Mouse (Mus musculus) bone marrow macrophage, adult 2 months (primary cell): ENCODE results near the gene Bspry. TPM values are rescaled to one million over a fixed set of nuclear protein-coding genes. Genes with fewer than 3 reads are reported as not detected.

Source experiments
- H3K27ac ChIP-seq: 2 replicates; pipeline ENCODE4 v1.5.1; 2012; ENCODE audit warnings: low read depth, low read length; ENCODE audit not compliant: insufficient read depth
- H3K4me1 ChIP-seq: 2 replicates; pipeline ENCODE4 v1.6.1; 2012; ENCODE audit warnings: low read length; ENCODE audit not compliant: control insufficient read depth, insufficient read depth
- H3K4me3 ChIP-seq: 2 replicates; pipeline ENCODE4 v1.5.1; 2012; ENCODE audit warnings: mild to moderate bottlenecking, low read length, moderate library complexity; ENCODE audit not compliant: insufficient read depth
- CTCF ChIP-seq: IDR thresholded peaks from 2 replicates; pipeline ENCODE4 v1.5.1; 2012; ENCODE audit warnings: low read depth, mild to moderate bottlenecking, low read length, moderate library complexity
- POLR2A ChIP-seq: IDR thresholded peaks from 2 replicates; pipeline ENCODE4 v1.6.1; 2012; ENCODE audit warnings: mild to moderate bottlenecking, low read depth, low read length, borderline replicate concordance
- polyA plus RNA-seq: library from polyadenylated mRNA; stranded (reverse); fragments of >200 nt; gene quantifications from 2 replicates; pipeline ENCODE4 v1.2.4, GENCODE M21; 2012; ENCODE audit not compliant: missing spikeins, insufficient read depth, insufficient read length

Gene Bspry
- polyA plus RNA-seq, result 0.55 TPM in 1 of 2 replicates, not detected in the other

DNA sequence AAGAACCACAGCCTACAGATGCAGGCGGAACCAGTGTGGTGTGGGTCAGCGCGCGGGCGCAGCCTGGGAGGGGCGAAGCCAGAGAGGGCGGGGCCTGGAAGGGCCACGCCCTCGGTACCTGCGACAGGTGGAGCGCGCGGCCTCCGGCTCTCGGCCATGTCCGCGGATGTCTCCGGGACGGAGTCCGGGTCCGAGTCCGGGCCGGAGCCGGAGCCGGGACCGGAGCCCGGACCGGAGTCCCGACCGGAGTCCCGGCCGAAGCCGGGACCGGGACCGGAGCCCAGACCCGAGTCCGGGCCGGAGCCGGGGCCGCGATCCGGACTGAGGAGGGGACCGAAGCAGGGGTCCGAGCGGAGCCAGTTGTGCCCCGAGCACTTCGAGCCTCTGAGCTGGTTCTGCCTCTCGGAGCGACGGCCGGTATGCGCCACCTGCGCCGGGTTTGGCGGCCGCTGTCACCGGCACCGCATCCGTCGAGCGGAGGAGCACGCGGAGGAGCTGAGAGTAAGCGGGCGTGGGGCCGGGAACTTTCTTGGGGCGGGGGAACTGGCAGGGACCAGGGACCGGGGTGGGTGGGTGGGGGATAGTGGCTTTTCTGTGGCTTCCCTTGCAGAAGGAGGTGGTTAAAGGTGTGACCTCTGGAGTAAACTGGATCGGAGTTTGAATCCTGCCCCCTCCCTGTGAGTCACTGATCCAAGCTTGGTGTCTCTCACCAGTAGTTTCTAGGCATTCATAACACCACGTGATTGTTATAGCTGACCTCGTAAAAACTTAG lies at the start of gene Bspry:
Gene Bspry, plus strand, starts transcription at position 117 of the 772 bp plus-strand sequence.
- H3K4me3 ChIP-seq, result peak within 1 kb of the TSS; percentile 47
- H3K27ac ChIP-seq, result no peak within 1 kb of the TSS
- H3K4me1 ChIP-seq, result peaks cover 21% of the 10 kb centered on the region
- no peak for TF ChIP-seq POLR2A
- no peak for TF ChIP-seq CTCF

DNA sequence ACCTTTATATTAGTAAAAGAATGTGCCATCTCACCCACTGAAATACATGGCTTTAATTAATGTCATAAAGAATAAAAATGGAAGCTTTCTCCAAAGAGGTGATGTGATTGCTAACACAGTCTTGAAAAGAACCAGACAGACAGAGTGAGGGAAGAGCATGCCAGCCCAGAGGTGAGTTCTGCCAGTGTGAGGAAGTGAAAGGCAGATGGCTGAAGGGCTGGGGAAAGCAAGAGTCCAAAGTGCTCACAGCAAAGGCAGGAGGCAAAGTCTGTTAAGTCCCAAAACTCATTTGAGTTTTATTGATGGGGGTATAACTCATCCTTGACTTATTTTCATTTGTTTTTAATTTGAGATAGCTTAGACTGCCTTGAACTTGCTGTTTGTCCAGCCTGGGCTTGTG lies 49.2 kb upstream of the Bspry start:
- Histone ChIP-seq H3K4me1 (peaks cover 13% of the 10 kb centered on the region), H3K27ac (no peak overlapping the region), H3K4me3 (no peak overlapping the region)
- no peak for TF ChIP-seq POLR2A
- no peak for TF ChIP-seq CTCF

DNA sequence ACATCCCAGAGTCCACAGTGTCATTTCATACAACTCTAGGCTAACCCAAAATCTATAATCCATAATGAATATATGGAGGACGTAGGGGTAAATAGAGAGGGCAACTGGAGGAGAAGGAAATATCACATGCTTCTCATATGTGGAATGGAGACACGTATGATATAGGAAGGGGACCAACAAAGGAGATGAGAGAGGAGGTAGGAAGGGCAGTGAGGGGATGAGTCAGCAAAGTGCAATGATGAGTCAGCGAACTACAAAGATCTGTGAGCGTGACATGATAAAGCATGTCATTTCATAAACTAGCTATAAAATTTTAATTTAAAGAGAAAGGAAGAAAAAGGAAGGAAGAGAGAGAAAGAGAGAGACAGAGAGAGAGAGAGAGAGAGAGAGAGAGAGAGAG lies 48.3 kb upstream of the Bspry start:
- H3K27ac ChIP-seq, result no peak overlapping the region
- TF ChIP-seq POLR2A (no peak), CTCF (no peak)
- peaks cover 13% of the 10 kb centered on the region for H3K4me1 ChIP-seq
- H3K4me3 ChIP-seq, result no peak overlapping the region

GRCm38 (mm10) chr4:62433939-62434870 lies 45.6 kb upstream of the Bspry start:
- TF ChIP-seq POLR2A (no peak), CTCF (no peak)
- Histone ChIP-seq H3K4me3 (no peak overlapping the region), H3K27ac (no peak overlapping the region), H3K4me1 (peaks cover 18% of the 10 kb centered on the region)

- no peak within 1 kb of the TSS for H3K4me3 ChIP-seq
- TF ChIP-seq POLR2A (no peak), CTCF (no peak)
- peaks cover 19% of the 10 kb centered on the region for H3K4me1 ChIP-seq
- no peak within 1 kb of the TSS for H3K27ac ChIP-seq
Observed at GRCm38 (mm10) chr4:62435081-62435480, 44.8 kb upstream of the Bspry start, which contains the start of gene Rnf183. TSS of gene Rnf183 (minus strand) at chr4:62435252.

DNA sequence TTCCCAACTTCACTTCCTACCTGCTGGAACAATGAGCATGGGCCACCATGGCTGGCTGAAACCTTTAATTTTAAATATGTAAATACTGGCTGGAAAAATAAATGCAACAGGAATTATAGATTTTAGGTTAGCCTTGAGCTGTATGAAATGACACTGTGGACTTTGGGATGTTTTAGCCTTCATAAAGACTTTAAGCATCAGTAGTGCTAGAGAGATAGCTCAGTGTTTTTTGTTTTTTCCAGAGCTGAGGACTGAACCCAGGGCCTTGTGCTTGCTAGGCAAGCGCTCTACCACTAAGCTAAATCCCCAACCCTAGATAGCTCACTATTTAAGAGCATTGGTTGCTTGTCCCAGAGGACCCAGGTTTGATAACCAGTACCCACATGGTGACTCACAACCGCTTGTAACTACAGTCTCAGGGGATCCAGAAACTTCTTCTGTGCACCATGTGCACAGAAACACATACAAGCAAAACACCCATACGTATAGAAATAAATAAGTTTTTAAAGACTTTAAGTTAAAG lies 42.5 kb upstream of the Bspry start:
- Histone ChIP-seq H3K4me3 (no peak overlapping the region), H3K4me1 (peaks cover 17% of the 10 kb centered on the region), H3K27ac (no peak overlapping the region)
- no peak for TF ChIP-seq CTCF
- TF ChIP-seq POLR2A, result no peak

DNA sequence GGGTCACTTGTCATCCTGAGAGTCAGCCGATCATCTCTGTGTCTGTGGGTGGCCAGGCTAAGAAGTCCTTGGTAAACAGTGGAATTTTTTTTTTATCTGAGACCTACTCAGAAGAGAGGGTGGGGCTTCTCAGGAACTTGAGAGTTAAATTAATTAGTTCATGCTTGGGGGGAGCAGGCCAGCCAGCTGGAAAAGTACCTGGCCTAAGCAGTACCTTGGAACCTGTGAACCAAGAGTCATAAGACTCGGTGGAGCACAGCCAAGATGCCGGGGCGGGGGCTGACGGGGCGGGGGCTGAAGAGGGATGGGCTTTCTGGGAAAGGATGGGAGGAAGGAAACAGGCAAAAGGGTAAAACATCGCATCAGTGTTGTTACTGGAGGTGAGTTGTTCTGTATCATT lies 42.0 kb upstream of the Bspry start:
- Histone ChIP-seq H3K27ac (no peak overlapping the region), H3K4me1 (peaks cover 17% of the 10 kb centered on the region), H3K4me3 (no peak overlapping the region)
- TF ChIP-seq POLR2A, result no peak
- no peak for TF ChIP-seq CTCF

- Histone ChIP-seq H3K4me1 (peaks cover 6% of the 10 kb centered on the region; the same call in 1 of the 2 replicates), H3K27ac (no peak overlapping the region), H3K4me3 (no peak overlapping the region)
- no peak for TF ChIP-seq POLR2A
- TF ChIP-seq CTCF, result no peak
Observed at GRCm38 (mm10) chr4:62439793-62440192, 40.1 kb upstream of the Bspry start.

DNA sequence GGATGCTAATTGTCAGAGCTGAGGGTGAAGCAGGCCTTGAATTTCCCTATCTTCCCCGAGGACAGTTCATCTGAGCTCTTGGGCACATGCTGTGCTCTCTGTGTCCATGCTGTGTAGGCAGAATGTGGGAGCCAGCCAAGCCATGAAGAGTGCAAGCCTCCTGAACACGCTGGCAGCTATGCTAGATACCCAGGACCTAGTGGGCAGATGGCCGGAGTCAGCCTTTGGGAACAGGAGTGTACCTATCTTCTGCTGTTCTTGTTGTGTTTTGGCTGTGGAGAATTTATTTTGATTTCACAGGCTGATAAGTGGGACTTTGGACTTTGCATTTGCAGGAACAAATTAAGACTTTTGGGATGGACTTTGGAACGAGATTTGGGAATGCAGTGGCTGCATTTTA lies 39.3 kb upstream of the Bspry start:
- H3K4me3 ChIP-seq, result no peak overlapping the region
- TF ChIP-seq POLR2A (no peak), CTCF (no peak)
- H3K27ac ChIP-seq, result no peak overlapping the region
- peaks cover 6% of the 10 kb centered on the region; the same call in 1 of the 2 replicates for H3K4me1 ChIP-seq

- Histone ChIP-seq H3K4me3 (no peak overlapping the region), H3K4me1 (peaks cover 6% of the 10 kb centered on the region; the same call in 1 of the 2 replicates), H3K27ac (no peak overlapping the region)
- TF ChIP-seq CTCF, result no peak
- TF ChIP-seq POLR2A, result no peak
Observed at GRCm38 (mm10) chr4:62440986-62441385, 38.9 kb upstream of the Bspry start.
